Mouse (Mus musculus): Measurements from ENCODE around the gene Fahd1. TPM values are rescaled to one million over a fixed set of nuclear protein-coding genes. Genes with fewer than 3 reads are reported as not detected.

Gene Fahd1
- polyA plus RNA-seq, 1 experiment, result 21.8 TPM

- Histone ChIP-seq H3K4me1 (ENCODE audit: control insufficient read depth, insufficient read depth, low read length) (peaks cover 5% of the 10 kb centered on the region; the same call in 1 of the 2 replicates), H3K27ac (ENCODE audit: insufficient read depth, low read length) (peak within 1 kb of the TSS; percentile 26), H3K4me3 (ENCODE audit: insufficient read depth, low read length) (peak within 1 kb of the TSS; percentile 95)
- peak; percentile 73; the same call in 1 of the 2 replicates for TF ChIP-seq POLR2A (IDR thresholded peaks at IDR 0.05; ENCODE audit: extremely low read depth, insufficient read depth, low read length)
- TF ChIP-seq CTCF (IDR thresholded peaks at IDR 0.05; ENCODE audit: extremely low read depth, insufficient read depth, low read length), result no peak
These were observed 36.2 kb upstream of the Fahd1 start, which contains the start of the genes Nubp2 and Spsb3 for GRCm38 (mm10) chr17:24886134-24886931. Gene Nubp2, minus strand, starts transcription at chr17:24886349. Gene Spsb3, plus strand, starts transcription at chr17:24886643.

DNA sequence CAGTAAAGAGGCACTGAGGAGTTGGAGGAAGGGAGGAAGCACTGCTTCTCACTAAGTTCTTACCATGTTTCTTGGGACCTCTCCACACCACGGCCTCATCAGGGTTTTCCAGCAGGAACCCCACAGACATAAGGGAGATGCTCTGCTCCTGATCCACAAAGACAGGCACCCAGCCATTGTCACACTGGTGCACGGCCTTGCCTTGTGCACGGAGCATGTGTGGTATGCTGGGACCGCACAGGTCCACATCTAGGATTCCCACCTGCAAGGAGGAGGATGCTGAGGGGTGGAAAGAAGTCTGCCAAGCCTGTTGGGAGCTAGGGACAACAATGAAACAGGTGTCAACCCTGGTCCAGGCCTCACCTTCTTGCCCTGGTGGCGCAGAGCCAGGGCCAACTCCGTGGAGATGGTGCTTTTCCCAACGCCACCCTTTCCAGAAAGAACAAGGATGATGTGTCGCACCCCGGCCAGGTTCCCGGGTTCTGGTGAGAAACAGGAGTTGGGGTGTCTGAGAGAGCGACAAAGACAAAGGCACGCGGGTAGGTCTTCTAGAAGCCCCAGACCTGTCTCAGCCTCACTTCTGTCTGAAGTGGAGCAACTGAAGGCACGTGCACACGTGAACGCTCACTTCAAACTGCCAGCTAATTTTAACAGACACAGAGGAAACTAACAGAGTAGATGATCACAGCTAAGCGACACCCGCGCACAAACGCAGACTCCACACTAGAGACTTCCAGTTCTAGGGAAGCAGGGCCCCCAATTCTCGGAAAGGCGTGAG lies 35.4 kb upstream of the Fahd1 start:
- TF ChIP-seq CTCF (IDR thresholded peaks at IDR 0.05; ENCODE audit: extremely low read depth, insufficient read depth, low read length) (no peak), POLR2A (IDR thresholded peaks at IDR 0.05; ENCODE audit: extremely low read depth, insufficient read depth, low read length) (no peak)
- H3K27ac ChIP-seq (ENCODE audit: insufficient read depth, low read length), result no peak overlapping the region
- H3K4me1 ChIP-seq (ENCODE audit: control insufficient read depth, insufficient read depth, low read length), result peaks cover 5% of the 10 kb centered on the region; the same call in 1 of the 2 replicates
- peak overlapping the region; percentile 81 for H3K4me3 ChIP-seq (ENCODE audit: insufficient read depth, low read length)

DNA sequence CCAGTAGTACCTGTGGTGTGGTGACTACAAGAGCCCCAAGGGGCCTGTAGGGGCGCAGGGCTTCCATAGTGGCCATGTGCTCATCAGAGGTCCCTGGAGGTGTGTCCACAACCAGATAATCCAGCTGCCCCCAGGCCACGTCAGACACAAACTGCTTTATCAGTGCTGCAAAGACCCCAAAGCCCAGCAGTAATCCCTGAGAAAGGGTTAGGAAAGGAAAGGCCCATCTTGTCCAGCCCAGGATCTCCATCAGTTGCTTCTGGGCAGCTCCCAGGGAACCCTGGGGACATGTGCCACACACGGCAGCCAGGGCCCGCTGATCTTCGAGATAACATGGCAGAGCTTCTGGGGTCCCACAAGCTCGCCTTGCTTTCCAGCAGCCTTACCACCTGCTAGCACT lies 34.2 kb upstream of the Fahd1 start:
- H3K4me3 ChIP-seq (ENCODE audit: insufficient read depth, low read length), result no peak overlapping the region
- TF ChIP-seq POLR2A (IDR thresholded peaks at IDR 0.05; ENCODE audit: extremely low read depth, insufficient read depth, low read length) (no peak), CTCF (IDR thresholded peaks at IDR 0.05; ENCODE audit: extremely low read depth, insufficient read depth, low read length) (no peak)
- peaks cover 5% of the 10 kb centered on the region; the same call in 1 of the 2 replicates for H3K4me1 ChIP-seq (ENCODE audit: control insufficient read depth, insufficient read depth, low read length)
- no peak overlapping the region for H3K27ac ChIP-seq (ENCODE audit: insufficient read depth, low read length)

DNA sequence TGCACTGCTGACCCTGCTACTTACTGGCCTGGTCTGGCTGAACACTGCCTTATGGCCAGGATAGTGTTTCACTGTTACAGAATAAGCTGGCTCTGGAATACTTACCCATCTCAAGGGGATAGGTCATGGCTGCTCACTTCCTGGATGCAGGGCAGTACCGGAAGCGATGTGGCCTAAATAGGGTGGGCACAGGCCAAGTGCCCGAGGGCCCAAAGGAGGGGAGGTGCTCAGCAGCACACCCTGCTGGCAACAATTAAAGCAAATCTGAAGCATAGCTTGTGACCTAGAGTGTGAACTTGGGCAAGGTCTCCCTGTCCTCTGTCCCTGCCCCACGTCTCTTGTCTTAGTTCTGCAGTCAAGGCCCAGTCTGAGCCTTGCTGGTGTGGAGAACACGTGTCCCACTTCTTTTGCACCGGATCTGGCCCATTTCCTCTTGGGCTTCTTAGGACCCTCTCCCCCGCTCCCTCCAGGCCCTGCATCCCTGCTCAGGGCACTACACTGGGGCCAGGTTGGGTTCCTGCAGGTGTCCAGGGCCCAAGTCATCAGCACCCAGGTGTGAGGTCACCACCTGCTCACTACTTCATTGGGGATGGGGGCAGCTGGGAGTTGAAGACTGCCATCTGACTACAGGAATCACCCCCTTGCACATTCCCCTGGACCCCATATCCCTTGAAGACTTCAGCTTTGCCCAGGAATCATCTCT lies 31.7 kb upstream of the Fahd1 start:
- Histone ChIP-seq H3K27ac (ENCODE audit: insufficient read depth, low read length) (no peak overlapping the region), H3K4me1 (ENCODE audit: control insufficient read depth, insufficient read depth, low read length) (peaks cover 2% of the 10 kb centered on the region; the same call in 1 of the 2 replicates)

DNA sequence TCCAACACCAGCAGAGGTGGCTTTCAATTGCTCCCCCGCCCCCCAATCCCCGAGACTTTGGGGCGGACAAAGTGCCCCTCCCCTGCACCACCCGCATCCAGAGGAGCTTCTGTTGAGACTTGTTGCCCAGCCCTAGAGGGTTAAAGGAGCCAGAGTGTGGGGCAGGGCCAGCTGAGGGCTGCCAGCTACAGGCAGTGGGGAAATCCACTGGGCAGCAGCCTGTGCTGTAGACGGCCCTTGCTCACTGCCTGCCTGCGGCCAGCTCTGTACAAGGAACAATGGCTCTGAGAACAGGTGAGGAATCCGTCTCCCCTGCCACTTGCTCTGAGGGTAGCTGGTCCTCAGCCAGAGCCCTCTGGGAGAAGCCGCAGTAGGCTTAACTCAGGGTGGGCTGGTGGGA lies 28.4 kb upstream of the Fahd1 start:
- no peak overlapping the region for H3K27ac ChIP-seq (ENCODE audit: insufficient read depth, low read length)
- H3K4me3 ChIP-seq (ENCODE audit: insufficient read depth, low read length), result no peak overlapping the region
- no peaks in the 10 kb centered on the region for H3K4me1 ChIP-seq (ENCODE audit: control insufficient read depth, insufficient read depth, low read length)
- TF ChIP-seq POLR2A (IDR thresholded peaks at IDR 0.05; ENCODE audit: extremely low read depth, insufficient read depth, low read length) (no peak), CTCF (IDR thresholded peaks at IDR 0.05; ENCODE audit: extremely low read depth, insufficient read depth, low read length) (no peak)

More for the DNA sequence above, 31.7 kb upstream of the Fahd1 start:
- peak; percentile 44; the same call in 1 of the 2 replicates for TF ChIP-seq CTCF (IDR thresholded peaks at IDR 0.05; ENCODE audit: extremely low read depth, insufficient read depth, low read length)
- no peak for TF ChIP-seq POLR2A (IDR thresholded peaks at IDR 0.05; ENCODE audit: extremely low read depth, insufficient read depth, low read length)
- no peak overlapping the region for H3K4me3 ChIP-seq (ENCODE audit: insufficient read depth, low read length)

DNA sequence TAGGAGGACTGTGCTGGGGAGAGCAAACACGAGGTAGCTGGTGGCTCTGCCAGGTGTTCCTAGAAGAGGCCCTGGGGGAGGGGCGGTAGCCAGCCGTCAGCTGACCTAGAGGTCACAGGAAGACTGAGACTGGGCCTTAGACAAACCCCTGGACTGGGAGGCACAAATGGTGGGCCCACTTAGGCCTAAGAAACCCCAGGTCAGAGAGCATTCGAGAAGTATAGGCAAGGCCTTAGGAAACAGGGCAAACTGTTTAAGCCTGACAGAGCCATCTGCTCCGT lies 27.9 kb upstream of the Fahd1 start:
- TF ChIP-seq CTCF (IDR thresholded peaks at IDR 0.05; ENCODE audit: extremely low read depth, insufficient read depth, low read length) (no peak), POLR2A (IDR thresholded peaks at IDR 0.05; ENCODE audit: extremely low read depth, insufficient read depth, low read length) (no peak)
- H3K27ac ChIP-seq (ENCODE audit: insufficient read depth, low read length), result no peak overlapping the region
- H3K4me1 ChIP-seq (ENCODE audit: control insufficient read depth, insufficient read depth, low read length), result no peaks in the 10 kb centered on the region
- no peak overlapping the region for H3K4me3 ChIP-seq (ENCODE audit: insufficient read depth, low read length)

GRCm38 (mm10) chr17:24877336-24878116 lies 27.4 kb upstream of the Fahd1 start:
- no peak overlapping the region for H3K27ac ChIP-seq (ENCODE audit: insufficient read depth, low read length)
- no peak for TF ChIP-seq CTCF (IDR thresholded peaks at IDR 0.05; ENCODE audit: extremely low read depth, insufficient read depth, low read length)
- no peak for TF ChIP-seq POLR2A (IDR thresholded peaks at IDR 0.05; ENCODE audit: extremely low read depth, insufficient read depth, low read length)
- no peaks in the 10 kb centered on the region for H3K4me1 ChIP-seq (ENCODE audit: control insufficient read depth, insufficient read depth, low read length)
- no peak overlapping the region for H3K4me3 ChIP-seq (ENCODE audit: insufficient read depth, low read length)

GRCm38 (mm10) chr17:24874989-24875388 lies 24.8 kb upstream of the Fahd1 start:
- Histone ChIP-seq H3K27ac (ENCODE audit: insufficient read depth, low read length) (no peak overlapping the region), H3K4me3 (ENCODE audit: insufficient read depth, low read length) (no peak overlapping the region), H3K4me1 (ENCODE audit: control insufficient read depth, insufficient read depth, low read length) (no peaks in the 10 kb centered on the region)
- TF ChIP-seq CTCF (IDR thresholded peaks at IDR 0.05; ENCODE audit: extremely low read depth, insufficient read depth, low read length) (no peak), POLR2A (IDR thresholded peaks at IDR 0.05; ENCODE audit: extremely low read depth, insufficient read depth, low read length) (no peak)

- Histone ChIP-seq H3K4me3 (ENCODE audit: insufficient read depth, low read length) (no peak overlapping the region), H3K4me1 (ENCODE audit: control insufficient read depth, insufficient read depth, low read length) (no peaks in the 10 kb centered on the region), H3K27ac (ENCODE audit: insufficient read depth, low read length) (no peak overlapping the region)
- TF ChIP-seq CTCF (IDR thresholded peaks at IDR 0.05; ENCODE audit: extremely low read depth, insufficient read depth, low read length), result no peak
- TF ChIP-seq POLR2A (IDR thresholded peaks at IDR 0.05; ENCODE audit: extremely low read depth, insufficient read depth, low read length), result no peak
These were observed 24.2 kb upstream of the Fahd1 start for GRCm38 (mm10) chr17:24874405-24874745.

All from cortical plate, adult 2 months (tissue).